Mouse (Mus musculus) midbrain, postnatal 0 days (tissue): ENCODE measurements around the gene Commd8. TPM values are rescaled to one million over a fixed set of nuclear protein-coding genes. Genes with fewer than 3 reads are reported as not detected.

ENCODE experiments used
- ATAC-seq: fragments of 200-750 bp; cut with Nextera tagmentation; 2 replicates; pipeline ENCODE4 v1.8.0; 2017; ENCODE audit warnings: moderate number of reproducible peaks, mild to moderate bottlenecking, moderate TSS enrichment, moderate library complexity; ENCODE audit not compliant: low FRiP score
- DNase-seq: peaks from one replicate; pipeline ENCODE4 v3.0.0-alpha.2; 2015; ENCODE audit warnings: low spot score
- H3K27ac ChIP-seq: fragments of 300-500 bp; sonication (generic); 2 replicates; pipeline ENCODE4 v1.5.1; 2014; ENCODE audit warnings: low read depth, mild to moderate bottlenecking, low read length, mixed read lengths
- H3K27me3 ChIP-seq: fragments of 300-500 bp; sonication (generic); 2 replicates; pipeline ENCODE4 v1.6.1; 2014; ENCODE audit warnings: low read length, control low read depth, mixed read lengths; ENCODE audit not compliant: insufficient read depth
- H3K36me3 ChIP-seq: fragments of 300-500 bp; sonication (generic); 2 replicates; pipeline ENCODE4 v1.6.1; 2014; ENCODE audit warnings: low read length, control low read depth, mixed read lengths; ENCODE audit not compliant: insufficient read depth
- H3K4me1 ChIP-seq: fragments of 300-500 bp; sonication (generic); 2 replicates; pipeline ENCODE4 v1.6.1; 2014; ENCODE audit warnings: mild to moderate bottlenecking, control low read depth, antibody characterized with exemption, low read length, mixed read lengths; ENCODE audit not compliant: insufficient read depth
- H3K4me2 ChIP-seq: fragments of 300-500 bp; sonication (generic); 2 replicates; pipeline ENCODE4 v1.6.1; 2014; ENCODE audit warnings: low read depth, mild to moderate bottlenecking, low read length, mixed read lengths; ENCODE audit not compliant: poor library complexity, severe bottlenecking
- H3K4me3 ChIP-seq: fragments of 300-500 bp; sonication (generic); 2 replicates; pipeline ENCODE4 v1.5.1; 2014; ENCODE audit warnings: low read depth, mild to moderate bottlenecking, low read length, moderate library complexity
- H3K9ac ChIP-seq: fragments of 300-500 bp; sonication (generic); replicated peaks from 2 replicates; pipeline ENCODE4 v1.6.1; 2014; ENCODE audit warnings: mild to moderate bottlenecking, low read length, moderate library complexity, mixed read lengths; ENCODE audit not compliant: poor library complexity, severe bottlenecking
- H3K9me3 ChIP-seq: fragments of 300-500 bp; sonication (generic); 2 replicates; pipeline ENCODE4 v1.6.1; 2016; ENCODE audit warnings: low read length, control low read depth
- CTCF ChIP-seq: IDR thresholded peaks from 2 replicates; pipeline ENCODE4 v1.5.1; 2016; ENCODE audit warnings: antibody characterized with exemption, mild to moderate bottlenecking
- WGBS: fragments of 180-500 bp; shearing (Covaris S2); extraction: QIAGEN DNeasy Blood & Tissue Kit; methylation state at CpG from one replicate; pipeline ENCODE4 v1.1.7; 2014; 5-methylcytosine and 5-hydroxymethylcytosine counted together
- polyA plus RNA-seq: library from polyadenylated mRNA; unstranded; fragments of >200 nt; fragmentation: Nextera tagmentation; extraction: Ambion mirVana; gene quantifications from 2 replicates; pipeline ENCODE4 v1.2.1, GENCODE M21; 2015
- total RNA-seq: library from RNA; depleted of rRNA; stranded (reverse); fragments of >200 nt; gene quantifications from 2 replicates; pipeline ENCODE4 v1.2.3, GENCODE M21; 2014

Gene Commd8
- total and polyA plus RNA-seq, 2 experiments from 2014 or later = 23.9 to 146 TPM

DNA sequence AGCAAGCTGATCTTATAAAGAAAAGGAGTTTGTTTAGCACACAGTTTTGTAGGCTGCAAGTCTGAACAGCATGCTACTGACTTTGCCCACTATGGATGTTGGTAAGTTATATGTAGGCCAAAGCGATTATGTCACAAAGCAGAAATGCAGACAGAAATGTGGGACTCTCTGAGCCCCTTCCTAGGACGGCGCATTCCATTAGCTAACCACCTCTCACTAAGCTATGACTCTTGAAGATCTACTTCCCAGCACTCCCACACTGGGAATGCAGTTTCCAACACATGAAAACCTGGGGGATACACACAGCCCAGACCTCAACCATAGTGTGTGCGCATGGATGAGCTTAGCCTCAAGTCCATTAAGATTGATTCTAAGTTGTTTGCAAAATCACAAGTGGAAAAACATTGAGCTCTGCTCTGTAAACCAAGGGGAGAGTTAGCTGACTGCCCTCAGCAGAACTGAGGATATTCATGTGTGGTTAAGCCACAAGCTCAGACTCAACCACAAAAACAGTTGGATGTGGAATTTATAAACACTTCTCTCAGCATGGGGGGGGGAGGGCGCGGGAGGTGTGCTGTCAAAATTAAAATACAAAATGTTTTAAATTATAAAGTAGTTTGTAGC, 45.5 kb downstream of the Commd8 start:
- Histone ChIP-seq H3K4me3 (no peak overlapping the region), H3K36me3 (no peaks in the 10 kb centered on the region), H3K9me3 (no peaks in the 10 kb centered on the region), H3K9ac (no peak overlapping the region), H3K27me3 (no peaks in the 10 kb centered on the region), H3K4me2 (no peak overlapping the region), H3K4me1 (no peaks in the 10 kb centered on the region), H3K27ac (no peak overlapping the region)
- no peak for TF ChIP-seq CTCF
- 93% methylated on average over 6 of the region's 6 CpGs for WGBS
- ATAC-seq (no peak), DNase-seq (no peak)
